Comparison of ENCODE assay signal across 18 mouse cellular contexts in the genomic region with DNA sequence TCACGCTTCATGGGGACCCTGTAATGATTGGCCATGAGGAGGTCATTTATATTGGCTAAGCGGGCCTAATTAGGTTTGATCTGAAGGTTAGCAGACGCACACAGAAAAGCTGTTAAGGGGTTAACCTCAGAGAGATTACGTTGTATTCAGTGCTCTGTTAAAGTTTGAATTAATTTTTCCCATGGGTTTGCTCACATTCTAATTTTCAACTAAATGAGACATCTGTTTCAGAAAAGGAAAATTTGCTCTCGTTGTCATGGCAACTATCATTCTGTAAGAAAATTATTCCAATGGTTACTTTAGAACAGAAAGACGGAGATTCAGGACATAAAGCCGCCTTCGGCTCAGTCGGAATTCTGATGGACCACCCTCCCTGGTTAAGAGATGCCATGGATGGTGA.
DNase-seq lines count a peak whose midpoint lies in the region; ATAC-seq and TF ChIP-seq lines count a peak whose summit lies in the region.
"Had no signal": no experiment of that assay in that cellular context is flagged by ENCODE, and none has a peak within 500 bp of the region (broad histone marks: within the 10 kb centered on the region; RNA-seq: fewer than 3 reads in every experiment).

No protein-coding gene starts in this region.

- no peaks in the 10 kb centered on the region for H3K9me3 ChIP-seq in forebrain, embryonic 13.5 days (replicated peaks)
- no peaks in the 10 kb centered on the region for H3K9me3 ChIP-seq in forebrain, embryonic 11.5 days (ENCODE audit: control insufficient read depth, low read length)
- no peaks in the 10 kb centered on the region for H3K9me3 ChIP-seq in midbrain, embryonic 16.5 days (replicated peaks; ENCODE audit: control insufficient read depth, low read length, poor library complexity, severe bottlenecking)
- H3K9me3 ChIP-seq: heart, embryonic 13.5 days; midbrain, embryonic 12.5 days had no signal

- no peaks in the 10 kb centered on the region for H3K27me3 ChIP-seq in forebrain, embryonic 13.5 days
- 0 out of 2 replicates have a peak, but pooled peaks cover 2% of the 10 kb centered on the region for H3K27me3 ChIP-seq in forebrain, embryonic 11.5 days (ENCODE audit: control insufficient read depth, insufficient read depth, low read length)
- no peaks in the 10 kb centered on the region for H3K27me3 ChIP-seq in midbrain, embryonic 16.5 days (ENCODE audit: control insufficient read depth, insufficient read depth, low read depth, low read length)

- WGBS in forebrain, embryonic 13.5 days: 37% methylated on average over 9 of the region's 9 CpGs
- 71% methylated on average over 9 of the region's 9 CpGs for WGBS in forebrain, embryonic 11.5 days
- 36% methylated on average over 9 of the region's 9 CpGs for WGBS in midbrain, embryonic 16.5 days

- no peak overlapping the region for H3K4me3 ChIP-seq in forebrain, embryonic 13.5 days
- H3K4me3 ChIP-seq in forebrain, embryonic 11.5 days (ENCODE audit: low read depth, low read length): no peak overlapping the region
- no peak overlapping the region for H3K4me3 ChIP-seq in left cerebral cortex, adult 2 months
- H3K4me3 ChIP-seq in cortical plate, adult 2 months (ENCODE audit: insufficient read depth, low read length): no peak overlapping the region
- no peak overlapping the region for H3K4me3 ChIP-seq in midbrain, embryonic 16.5 days (ENCODE audit: low read depth, low read length)
- H3K4me3 ChIP-seq: erythroblast, embryonic 14.5 days; heart, embryonic 13.5 days; midbrain, embryonic 12.5 days had no signal

- intact Hi-C loops in left cerebral cortex, adult 2 months (cut with DNase I): no loop called here

- TF ChIP-seq CTCF in left cerebral cortex, adult 2 months (IDR thresholded peaks at IDR 0.05): no peak
- no peak for TF ChIP-seq CTCF in cortical plate, adult 2 months (IDR thresholded peaks at IDR 0.05; ENCODE audit: extremely low read depth, insufficient read depth, low read length)

- no peak for TF ChIP-seq POLR2A in cortical plate, adult 2 months (IDR thresholded peaks at IDR 0.05; ENCODE audit: extremely low read depth, insufficient read depth, low read length)

- H3K4me2 ChIP-seq in forebrain, embryonic 13.5 days: no peak overlapping the region
- no peak overlapping the region for H3K4me2 ChIP-seq in forebrain, embryonic 11.5 days (ENCODE audit: low read depth, low read length, severe bottlenecking)
- peak overlapping the region; percentile 16; the same call in 1 of the 2 replicates for H3K4me2 ChIP-seq in midbrain, embryonic 16.5 days (ENCODE audit: low read length)
- H3K4me2 ChIP-seq: heart, embryonic 13.5 days; midbrain, embryonic 12.5 days had no signal

- DNase-seq in forebrain, embryonic 11.5 days (ENCODE audit: low spot score): no peak
- no peak for DNase-seq in left cerebral cortex, adult 2 months (ENCODE audit: extremely low spot score in 1 of 2, low spot score in 2 of 2)
- no peak for DNase-seq in left cerebral cortex, adult 11 months (ENCODE audit: low spot score)
- DNase-seq in lung, postnatal 14 days: no peak
- DNase-seq: cerebellum, adult 11-12 months; heart, postnatal 36 days; liver; liver, postnatal 0 days; lung, postnatal 36 days; thymus, adult 18-20 months had no signal

- no peak overlapping the region for H3K9ac ChIP-seq in forebrain, embryonic 13.5 days
- H3K9ac ChIP-seq in forebrain, embryonic 11.5 days (ENCODE audit: low read length): no peak overlapping the region
- H3K9ac ChIP-seq in midbrain, embryonic 16.5 days (ENCODE audit: low read depth, low read length): peak overlapping the region; percentile 35; the same call in 1 of the 2 replicates
- H3K9ac ChIP-seq: heart, embryonic 13.5 days; liver, postnatal 0 days; midbrain, embryonic 12.5 days had no signal

- H3K4me1 ChIP-seq in forebrain, embryonic 13.5 days: peaks cover 63% of the 10 kb centered on the region
- H3K4me1 ChIP-seq in forebrain, embryonic 11.5 days (replicated peaks; ENCODE audit: control insufficient read depth, insufficient read depth, low read length): peaks cover 14% of the 10 kb centered on the region
- peaks cover 37% of the 10 kb centered on the region for H3K4me1 ChIP-seq in cortical plate, adult 2 months (ENCODE audit: control insufficient read depth, insufficient read depth, low read length)
- peaks cover 35% of the 10 kb centered on the region for H3K4me1 ChIP-seq in midbrain, embryonic 16.5 days (ENCODE audit: control insufficient read depth, insufficient read depth, low read length)
- H3K4me1 ChIP-seq: heart, embryonic 13.5 days had no signal

- no peak for ATAC-seq in forebrain, embryonic 13.5 days
- no peak for ATAC-seq in forebrain, embryonic 11.5 days (replicated peaks; ENCODE audit: low FRiP score)
- no peak for ATAC-seq in midbrain, embryonic 16.5 days
- no peak for ATAC-seq in megakaryocyte-erythroid progenitor cell, adult 5-6 weeks (replicated peaks; ENCODE audit: low FRiP score, low TSS enrichment, poor library complexity, severe bottlenecking)
- ATAC-seq: intestine, embryonic 16.5 days; liver, postnatal 0 days had no signal

- peaks cover 4% of the 10 kb centered on the region; the same call in 1 of the 2 replicates for H3K36me3 ChIP-seq in forebrain, embryonic 13.5 days (ENCODE audit: poor library complexity, severe bottlenecking)
- H3K36me3 ChIP-seq in forebrain, embryonic 11.5 days (ENCODE audit: control insufficient read depth, insufficient read depth, low read length): no peaks in the 10 kb centered on the region
- no peaks in the 10 kb centered on the region for H3K36me3 ChIP-seq in midbrain, embryonic 16.5 days (ENCODE audit: control insufficient read depth, insufficient read depth, low read length)
- H3K36me3 ChIP-seq: heart, embryonic 13.5 days; midbrain, embryonic 12.5 days had no signal

- H3K27ac ChIP-seq in forebrain, embryonic 13.5 days: peak overlapping the region; percentile 82
- no peak overlapping the region for H3K27ac ChIP-seq in forebrain, embryonic 11.5 days (ENCODE audit: low read depth, low read length)
- H3K27ac ChIP-seq in left cerebral cortex, adult 2 months: peak overlapping the region; percentile 87
- H3K27ac ChIP-seq in cortical plate, adult 2 months (ENCODE audit: insufficient read depth, low read length): peak overlapping the region; percentile 96
- H3K27ac ChIP-seq in midbrain, embryonic 16.5 days (ENCODE audit: low read length): peak overlapping the region; percentile 79
- H3K27ac ChIP-seq: heart, embryonic 13.5 days; midbrain, embryonic 12.5 days had no signal
